In the genomic region with DNA sequence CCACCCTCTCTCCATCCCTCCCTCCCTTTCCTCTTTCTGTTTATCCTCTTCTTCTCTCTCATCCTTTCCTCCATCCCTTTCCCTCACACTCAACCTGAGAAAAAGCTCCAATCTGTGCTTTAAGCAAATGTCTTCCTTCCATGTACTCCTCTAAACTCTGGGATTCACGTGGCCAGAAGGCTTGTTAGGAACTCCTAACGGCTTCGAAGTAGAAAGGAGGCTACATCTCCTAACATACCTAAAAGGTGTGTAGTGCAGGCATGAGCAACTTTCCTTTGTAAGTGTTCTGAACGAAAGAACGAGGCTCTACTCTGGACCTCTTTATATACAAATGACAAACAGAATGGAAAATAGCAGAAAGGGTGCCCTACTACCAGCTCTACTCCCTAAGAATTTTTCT, we compare ENCODE assay signal across 9 mouse cellular contexts. TPM values are rescaled to one million over a fixed set of nuclear protein-coding genes. Genes with fewer than 3 reads are reported as not detected.
DNase-seq lines count a peak whose midpoint lies in the region; ATAC-seq and TF ChIP-seq lines count a peak whose summit lies in the region.
"Had no signal": no experiment of that assay in that cellular context is flagged by ENCODE, and none has a peak within 500 bp of the region (broad histone marks: within the 10 kb centered on the region; RNA-seq: fewer than 3 reads in every experiment).

No protein-coding gene starts in this region.

- no peaks in the 10 kb centered on the region for H3K9me3 ChIP-seq in heart, embryonic 14.5 days (ENCODE audit: control insufficient read depth, low read length)
- H3K9me3 ChIP-seq in forebrain, embryonic 15.5 days: no peaks in the 10 kb centered on the region
- H3K9me3 ChIP-seq in midbrain, embryonic 10.5 days (replicated peaks): no peaks in the 10 kb centered on the region

- peak overlapping the region; percentile 67 to 73 for H3K4me3 ChIP-seq in heart, embryonic 14.5 days (ENCODE audit: control insufficient read depth in 1 of 2, insufficient read depth in 1 of 2, low read depth in 1 of 2, low read length in 2 of 2)
- no peak overlapping the region for H3K4me3 ChIP-seq in heart, adult 2 months
- H3K4me3 ChIP-seq in forebrain, embryonic 15.5 days: peak overlapping the region; percentile 79
- peak overlapping the region; percentile 83 for H3K4me3 ChIP-seq in midbrain, embryonic 10.5 days

- H3K27me3 ChIP-seq in heart, embryonic 14.5 days (ENCODE audit: control insufficient read depth, insufficient read depth, low read length): no peaks in the 10 kb centered on the region
- H3K27me3 ChIP-seq in heart, adult 2 months (ENCODE audit: control insufficient read depth, insufficient read depth, low read length): no peaks in the 10 kb centered on the region
- no peaks in the 10 kb centered on the region for H3K27me3 ChIP-seq in forebrain, embryonic 15.5 days
- H3K27me3 ChIP-seq in midbrain, embryonic 10.5 days (ENCODE audit: low read depth, poor library complexity, severe bottlenecking): peaks cover 98% of the 10 kb centered on the region
- H3K27me3 ChIP-seq: CH12.LX had no signal

- no peak for TF ChIP-seq EP300 in heart, adult 2 months (IDR thresholded peaks at IDR 0.05; ENCODE audit: insufficient read depth, low read depth, low read length)

- no peak for TF ChIP-seq POLR2A in heart, adult 2 months (IDR thresholded peaks at IDR 0.05; ENCODE audit: insufficient read depth, low read depth, low read length)
- no peak for TF ChIP-seq POLR2A in brain, embryonic 14.5 days (IDR thresholded peaks at IDR 0.05; ENCODE audit: borderline replicate concordance, extremely low read depth, insufficient read depth, insufficient read length, poor library complexity, severe bottlenecking)

- peak overlapping the region in 1 of 2 experiments; percentile 64; a peak in 1 of 4 replicates for H3K27ac ChIP-seq in heart, embryonic 14.5 days (replicated peaks in 1 of 2; ENCODE audit: control insufficient read depth in 1 of 2, insufficient read depth in 1 of 2, low read depth in 2 of 2, low read length in 2 of 2)
- no peak overlapping the region for H3K27ac ChIP-seq in heart, adult 2 months
- H3K27ac ChIP-seq in forebrain, embryonic 15.5 days (replicated peaks): peak overlapping the region; percentile 99
- H3K27ac ChIP-seq in midbrain, embryonic 10.5 days (replicated peaks): peak overlapping the region; percentile 94; the same call in 1 of the 2 replicates

- H3K9ac ChIP-seq in heart, embryonic 14.5 days (ENCODE audit: low read length): peak overlapping the region; percentile 100
- no peak overlapping the region for H3K9ac ChIP-seq in heart, adult 2 months (ENCODE audit: low read depth, low read length)
- peak overlapping the region; percentile 81 for H3K9ac ChIP-seq in forebrain, embryonic 15.5 days (replicated peaks)

- 27% methylated on average over 5 of the region's 5 CpGs for WGBS in heart, embryonic 14.5 days
- 59% methylated on average over 5 of the region's 5 CpGs for WGBS in heart, adult 2 months
- WGBS in forebrain, embryonic 15.5 days: 4% methylated on average over 5 of the region's 5 CpGs
- 2% methylated on average over 5 of the region's 5 CpGs for WGBS in midbrain, embryonic 10.5 days

- DNase-seq in heart, adult 2 months: no peak
- DNase-seq in brain, embryonic 14.5 days (ENCODE audit: low read depth): peak; percentile 63
- no peak for DNase-seq in midbrain, embryonic 10.5 days (ENCODE audit: low spot score)
- DNase-seq in adipocyte (ENCODE audit: low spot score): no peak
- no peak for DNase-seq in right cerebral cortex, postnatal 25 days

- ATAC-seq in heart, embryonic 14.5 days (ENCODE audit: insufficient number of reproducible peaks, insufficient read depth, low FRiP score, low read depth): no peak
- no peak for ATAC-seq in forebrain, embryonic 15.5 days (replicated peaks)
- ATAC-seq in CD4-positive, CD25-positive, alpha-beta regulatory T cell, adult 4 months: no peak

- intact Hi-C loops in heart, adult 2 months (cut with DNase I): loop anchor here (10.0 kb wide), 3 partner anchors 488 to 1218 kb away; a partner anchor contains a TSS

- H3K4me2 ChIP-seq in heart, embryonic 14.5 days (ENCODE audit: low read length): peak overlapping the region; percentile 93
- peak overlapping the region; percentile 78 for H3K4me2 ChIP-seq in forebrain, embryonic 15.5 days (replicated peaks)

- H3K36me3 ChIP-seq in heart, embryonic 14.5 days (ENCODE audit: control insufficient read depth, insufficient read depth, low read length): no peaks in the 10 kb centered on the region
- no peaks in the 10 kb centered on the region for H3K36me3 ChIP-seq in heart, adult 2 months (ENCODE audit: control insufficient read depth, insufficient read depth, low read length)
- no peaks in the 10 kb centered on the region for H3K36me3 ChIP-seq in forebrain, embryonic 15.5 days
- no peaks in the 10 kb centered on the region for H3K36me3 ChIP-seq in midbrain, embryonic 10.5 days

- H3K4me1 ChIP-seq in heart, embryonic 14.5 days (ENCODE audit: control insufficient read depth in 2 of 2, insufficient read depth in 2 of 2, low read length in 2 of 2): peaks cover 8 to 16% of the 10 kb centered on the region in 2 experiments
- H3K4me1 ChIP-seq in heart, adult 2 months (ENCODE audit: control insufficient read depth, insufficient read depth, low read length): peaks cover 1% of the 10 kb centered on the region; the same call in 1 of the 2 replicates
- H3K4me1 ChIP-seq in forebrain, embryonic 15.5 days: peaks cover 36% of the 10 kb centered on the region
- peaks cover 71% of the 10 kb centered on the region for H3K4me1 ChIP-seq in midbrain, embryonic 10.5 days

- TF ChIP-seq CTCF in heart, adult 2 months (IDR thresholded peaks at IDR 0.05): no peak
- no peak for TF ChIP-seq CTCF in brain, embryonic 14.5 days (IDR thresholded peaks at IDR 0.05; ENCODE audit: borderline replicate concordance, extremely low read depth, insufficient read depth, insufficient read length)

- no peaks in the 10 kb centered on the region for H3K79me2 ChIP-seq in heart, adult 2 months (replicated peaks; ENCODE audit: control insufficient read depth, insufficient read depth, low read length)

RNA-seq across cellular contexts. Expression of a gene that starts 7.1 kb away (rescaled TPM):
- 30.8 and 30.9 TPM in 2 replicates for polyA plus RNA-seq in heart, embryonic 14.5 days (2014; fragmentation: Nextera tagmentation; extraction: Ambion mirVana)
- 10 to 100 TPM; 24.9 to 30.4 TPM for total RNA-seq in heart, adult 2 months (2021)
- polyA plus RNA-seq in heart, adult 2 months (2012; rRNA removed): 16.9 and 22.4 TPM in 2 replicates
- polyA plus RNA-seq in brain, embryonic 14.5 days (2012; rRNA removed): 134 and 209 TPM in 2 replicates
- 155 and 167 TPM in 2 replicates for polyA plus RNA-seq in forebrain, embryonic 15.5 days (2015; fragmentation: Nextera tagmentation; extraction: Ambion mirVana)
- polyA plus RNA-seq in midbrain, embryonic 10.5 days (2016; fragmentation: Nextera tagmentation; extraction: Ambion mirVana): 34.4 and 44.0 TPM in 2 replicates
- polyA plus RNA-seq in CD4-positive, CD25-positive, alpha-beta regulatory T cell, adult 4 months (2017; shearing (Covaris generic)): not detected
- total RNA-seq: CH12.LX had no signal

Comparison
In these comparisons a context has a peak if more than half of its experiments do, and no peak if none do; other contexts are left out.
1. RNA of a gene that starts 7.1 kb away (polyA plus RNA-seq): 134 to 209 TPM in brain, embryonic 14.5 days, 155 to 167 TPM in forebrain, embryonic 15.5 days, 34.4 to 44.0 TPM in midbrain, embryonic 10.5 days, 30.8 to 30.9 TPM in heart, embryonic 14.5 days and 16.9 to 22.4 TPM in heart, adult 2 months; not detected in CD4-positive, CD25-positive, alpha-beta regulatory T cell, adult 4 months; every median in the first group is over 10 times any median in the second.